Mouse (Mus musculus): ENCODE data around the gene Map2k7. TPM values are rescaled to one million over a fixed set of nuclear protein-coding genes. Genes with fewer than 3 reads are reported as not detected.

Map2k7 gene
- polyA plus RNA-seq, 1 experiment, result 35.0 TPM

DNA sequence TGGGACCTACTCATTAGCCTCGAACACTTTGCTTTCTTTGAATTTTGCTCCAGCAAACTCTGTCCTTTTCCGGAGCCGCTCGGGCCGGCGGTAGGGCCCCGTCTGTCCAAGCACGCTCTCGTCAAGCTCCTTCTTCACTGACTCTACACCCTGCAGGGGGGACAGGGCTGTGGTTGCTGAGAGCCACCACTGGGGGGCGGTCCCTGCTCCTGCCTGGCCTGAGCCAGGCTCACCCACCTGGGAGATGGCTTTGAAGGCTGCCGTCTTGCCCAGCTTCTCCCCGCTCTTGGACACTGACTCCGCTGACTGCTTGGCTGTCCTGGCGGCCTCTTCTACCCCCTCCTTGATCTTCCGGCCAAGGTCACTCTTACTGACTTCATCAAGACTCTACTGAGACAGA is 29.1 kb downstream of the Map2k7 start:
- TF ChIP-seq MYOG (IDR thresholded peaks at IDR 0.05; ENCODE audit: control insufficient read depth in 1 of 3, insufficient read depth in 1 of 3, insufficient read length in 2 of 3, low read depth in 2 of 3), result no peak
- TF ChIP-seq CEBPB (IDR thresholded peaks at IDR 0.05; ENCODE audit: insufficient read depth, poor library complexity, severe bottlenecking), result no peak
- no peak for TF ChIP-seq TCF3 (IDR thresholded peaks at IDR 0.05; ENCODE audit: insufficient read length, low read depth)
- no peak for TF ChIP-seq REST (IDR thresholded peaks at IDR 0.05; ENCODE audit: insufficient read depth, insufficient read length)
- no peak for TF ChIP-seq SRF (IDR thresholded peaks at IDR 0.05; ENCODE audit: control insufficient read depth, insufficient read length, low read depth)
- no peak for TF ChIP-seq MYOD1 (IDR thresholded peaks at IDR 0.05; ENCODE audit: control insufficient read depth in 1 of 3, insufficient read length in 2 of 3, low read depth in 2 of 3)
- TF ChIP-seq USF1 (IDR thresholded peaks at IDR 0.05; ENCODE audit: low read depth), result no peak
- TF ChIP-seq POLR2AphosphoS2 (IDR thresholded peaks at IDR 0.05; ENCODE audit: insufficient read length, low read depth), result no peak
- no peak for TF ChIP-seq MAX (IDR thresholded peaks at IDR 0.05; ENCODE audit: low read depth)
- TF ChIP-seq E2F4 (IDR thresholded peaks at IDR 0.05; ENCODE audit: insufficient read depth), result no peak
- TF ChIP-seq POLR2A (IDR thresholded peaks at IDR 0.05; ENCODE audit: insufficient read length, low read depth), result no peak
- TF ChIP-seq TCF12 (IDR thresholded peaks at IDR 0.05; ENCODE audit: insufficient read depth, poor library complexity, severe bottlenecking), result no peak
- no peak overlapping the region for H3K4me2 ChIP-seq (ENCODE audit: low read depth)
- no peaks in the 10 kb centered on the region for H3K79me2 ChIP-seq (ENCODE audit: control insufficient read depth, insufficient read depth)
- H3K4me3 ChIP-seq, result no peak overlapping the region
- peaks cover 39% of the 10 kb centered on the region for H3K36me3 ChIP-seq (ENCODE audit: control insufficient read depth, insufficient read depth)
- H3K27me3 ChIP-seq (ENCODE audit: control insufficient read depth, insufficient read depth, insufficient read length), result no peaks in the 10 kb centered on the region
- H3ac ChIP-seq (ENCODE audit: control insufficient read depth, insufficient read length), result no peak overlapping the region

GRCm38 (mm10) chr8:4269609-4270008 is 31.1 kb downstream of the Map2k7 start:
- H3K27me3 ChIP-seq (ENCODE audit: control insufficient read depth, insufficient read depth, insufficient read length), result no peaks in the 10 kb centered on the region
- no peak overlapping the region for H3ac ChIP-seq (ENCODE audit: control insufficient read depth, insufficient read length)
- H3K4me3 ChIP-seq, result no peak overlapping the region
- H3K36me3 ChIP-seq (ENCODE audit: control insufficient read depth, insufficient read depth), result peaks cover 32% of the 10 kb centered on the region
- TF ChIP-seq TCF12 (IDR thresholded peaks at IDR 0.05; ENCODE audit: insufficient read depth, poor library complexity, severe bottlenecking) (no peak), POLR2A (IDR thresholded peaks at IDR 0.05; ENCODE audit: insufficient read length, low read depth) (no peak), MYOG (IDR thresholded peaks at IDR 0.05; ENCODE audit: control insufficient read depth in 1 of 3, insufficient read depth in 1 of 3, insufficient read length in 2 of 3, low read depth in 2 of 3) (no peak), SRF (IDR thresholded peaks at IDR 0.05; ENCODE audit: control insufficient read depth, insufficient read length, low read depth) (no peak), REST (IDR thresholded peaks at IDR 0.05; ENCODE audit: insufficient read depth, insufficient read length) (no peak), TCF3 (IDR thresholded peaks at IDR 0.05; ENCODE audit: insufficient read length, low read depth) (no peak), MYOD1 (IDR thresholded peaks at IDR 0.05; ENCODE audit: control insufficient read depth in 1 of 3, insufficient read length in 2 of 3, low read depth in 2 of 3) (no peak), CEBPB (IDR thresholded peaks at IDR 0.05; ENCODE audit: insufficient read depth, poor library complexity, severe bottlenecking) (no peak), USF1 (IDR thresholded peaks at IDR 0.05; ENCODE audit: low read depth) (no peak), MAX (IDR thresholded peaks at IDR 0.05; ENCODE audit: low read depth) (no peak), POLR2AphosphoS2 (IDR thresholded peaks at IDR 0.05; ENCODE audit: insufficient read length, low read depth) (no peak), E2F4 (IDR thresholded peaks at IDR 0.05; ENCODE audit: insufficient read depth) (no peak)
- H3K4me2 ChIP-seq (ENCODE audit: low read depth), result no peak overlapping the region
- H3K79me2 ChIP-seq (ENCODE audit: control insufficient read depth, insufficient read depth), result peaks cover 6% of the 10 kb centered on the region

DNA sequence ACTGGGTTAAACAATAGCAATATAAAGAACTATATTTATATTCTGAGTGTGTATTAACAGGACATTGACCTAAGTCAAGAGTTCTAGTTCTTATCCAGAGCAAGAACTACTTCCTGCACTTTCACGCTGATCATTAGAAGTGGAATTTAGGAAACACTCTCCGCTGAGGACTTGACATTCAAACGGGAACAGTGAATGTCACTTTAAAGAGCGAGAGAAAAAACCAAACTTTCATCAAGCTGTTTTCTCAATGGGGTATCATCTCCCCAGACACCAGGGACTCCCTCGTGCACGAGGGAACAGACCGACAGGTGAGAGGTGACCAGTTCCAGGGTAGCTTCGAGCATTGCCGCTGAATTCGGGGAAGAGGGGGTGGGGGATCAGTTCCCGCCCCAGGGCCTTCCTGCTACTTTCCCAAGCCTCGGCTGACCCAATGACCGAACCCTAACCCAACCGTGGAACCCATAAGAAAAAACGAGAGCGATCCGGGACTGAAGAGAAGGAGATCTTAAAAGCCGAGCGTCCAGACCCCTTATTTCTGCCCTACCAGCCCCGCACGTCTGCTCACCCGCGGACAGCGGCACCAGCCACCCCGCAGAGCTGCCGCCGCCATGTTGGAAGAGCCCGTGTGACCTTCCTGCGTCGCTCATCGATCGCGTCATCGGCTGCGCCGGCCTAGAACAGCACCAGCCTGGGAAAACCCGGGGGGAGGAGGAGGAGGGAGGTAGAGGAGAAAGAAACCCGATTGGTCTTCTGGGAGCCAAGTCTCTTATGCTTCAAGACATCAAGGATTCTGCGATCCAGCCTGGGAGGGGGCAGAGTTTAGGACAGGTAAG is 37.0 kb downstream of the Map2k7 start, which contains the start of gene Timm44:
TSS of gene Timm44 (minus strand) at position 639 of the 836 bp plus-strand sequence.
- Histone ChIP-seq H3ac (ENCODE audit: control insufficient read depth, insufficient read length) (peak within 1 kb of the TSS; percentile 10), H3K4me2 (ENCODE audit: low read depth) (peak within 1 kb of the TSS; percentile 92), H3K27me3 (ENCODE audit: control insufficient read depth, insufficient read depth, insufficient read length) (no peaks in the 10 kb centered on the region), H3K36me3 (ENCODE audit: control insufficient read depth, insufficient read depth) (peaks cover 7% of the 10 kb centered on the region), H3K79me2 (ENCODE audit: control insufficient read depth, insufficient read depth) (peaks cover 16% of the 10 kb centered on the region), H3K4me3 (peak within 1 kb of the TSS; percentile 57)
- TF ChIP-seq REST (IDR thresholded peaks at IDR 0.05; ENCODE audit: insufficient read depth, insufficient read length) (peak; percentile 13), POLR2A (IDR thresholded peaks at IDR 0.05; ENCODE audit: insufficient read length, low read depth) (peak; percentile 90), CEBPB (IDR thresholded peaks at IDR 0.05; ENCODE audit: insufficient read depth, poor library complexity, severe bottlenecking) (no peak), MYOD1 (IDR thresholded peaks at IDR 0.05; ENCODE audit: control insufficient read depth in 1 of 3, insufficient read length in 2 of 3, low read depth in 2 of 3) (no peak), E2F4 (IDR thresholded peaks at IDR 0.05; ENCODE audit: insufficient read depth) (no peak), USF1 (IDR thresholded peaks at IDR 0.05; ENCODE audit: low read depth) (peak; percentile 80), MYOG (IDR thresholded peaks at IDR 0.05; ENCODE audit: control insufficient read depth in 1 of 3, insufficient read depth in 1 of 3, insufficient read length in 2 of 3, low read depth in 2 of 3) (peak in 1 of 3 experiments; percentile 23), SRF (IDR thresholded peaks at IDR 0.05; ENCODE audit: control insufficient read depth, insufficient read length, low read depth) (peak; percentile 83), TCF3 (IDR thresholded peaks at IDR 0.05; ENCODE audit: insufficient read length, low read depth) (no peak), POLR2AphosphoS2 (IDR thresholded peaks at IDR 0.05; ENCODE audit: insufficient read length, low read depth) (peak; percentile 93)

GRCm38 (mm10) chr8:4276111-4276465 is 37.5 kb downstream of the Map2k7 start:
- H3K4me3 ChIP-seq, result peak overlapping the region; percentile 57
- peaks cover 16% of the 10 kb centered on the region for H3K79me2 ChIP-seq (ENCODE audit: control insufficient read depth, insufficient read depth)
- peaks cover 7% of the 10 kb centered on the region for H3K36me3 ChIP-seq (ENCODE audit: control insufficient read depth, insufficient read depth)
- no peaks in the 10 kb centered on the region for H3K27me3 ChIP-seq (ENCODE audit: control insufficient read depth, insufficient read depth, insufficient read length)
- peak overlapping the region; percentile 10 for H3ac ChIP-seq (ENCODE audit: control insufficient read depth, insufficient read length)
- no peak for TF ChIP-seq MYOD1 (IDR thresholded peaks at IDR 0.05; ENCODE audit: control insufficient read depth in 1 of 3, insufficient read length in 2 of 3, low read depth in 2 of 3)
- no peak for TF ChIP-seq POLR2A (IDR thresholded peaks at IDR 0.05; ENCODE audit: insufficient read length, low read depth)
- no peak for TF ChIP-seq POLR2AphosphoS2 (IDR thresholded peaks at IDR 0.05; ENCODE audit: insufficient read length, low read depth)
- TF ChIP-seq SRF (IDR thresholded peaks at IDR 0.05; ENCODE audit: control insufficient read depth, insufficient read length, low read depth), result no peak
- TF ChIP-seq REST (IDR thresholded peaks at IDR 0.05; ENCODE audit: insufficient read depth, insufficient read length), result no peak
- no peak for TF ChIP-seq MYOG (IDR thresholded peaks at IDR 0.05; ENCODE audit: control insufficient read depth in 1 of 3, insufficient read depth in 1 of 3, insufficient read length in 2 of 3, low read depth in 2 of 3)
- no peak for TF ChIP-seq TCF12 (IDR thresholded peaks at IDR 0.05; ENCODE audit: insufficient read depth, poor library complexity, severe bottlenecking)
- TF ChIP-seq TCF3 (IDR thresholded peaks at IDR 0.05; ENCODE audit: insufficient read length, low read depth), result no peak
- H3K4me2 ChIP-seq (ENCODE audit: low read depth), result peak overlapping the region; percentile 82
